Mouse (Mus musculus): ENCODE measurements around the gene Olfr524.

Olfr524 gene

GRCm38 (mm10) chr7:140205864-140206263 lies at the start of gene Olfr524:
Gene Olfr524 (minus strand): TSS chr7:140205964.
- no peak for DNase-seq (ENCODE audit: low spot score in 2 of 2)

GRCm38 (mm10) chr7:140253780-140254299 lies 48.1 kb upstream of the Olfr524 start:
- no peak for DNase-seq (ENCODE audit: low spot score in 2 of 2)

GRCm38 (mm10) chr7:140247216-140247615 lies 41.5 kb upstream of the Olfr524 start, which contains the start of gene 5830411N06Rik:
Gene 5830411N06Rik (plus strand): TSS chr7:140247284.
- DNase-seq (ENCODE audit: low spot score in 2 of 2), result no peak

- DNase-seq (ENCODE audit: low spot score in 2 of 2), result no peak
These were observed 27.9 kb upstream of the Olfr524 start for GRCm38 (mm10) chr7:140233696-140234095.

- DNase-seq (ENCODE audit: low spot score in 2 of 2), result no peak
These were observed 25.3 kb upstream of the Olfr524 start for GRCm38 (mm10) chr7:140231026-140231425.

- no peak for DNase-seq (ENCODE audit: low spot score in 2 of 2)
These were observed 22.7 kb upstream of the Olfr524 start for GRCm38 (mm10) chr7:140228476-140228875.

GRCm38 (mm10) chr7:140224209-140224608 lies 18.4 kb upstream of the Olfr524 start:
- DNase-seq (ENCODE audit: low spot score in 2 of 2), result no peak

GRCm38 (mm10) chr7:140220375-140220774 lies 14.6 kb upstream of the Olfr524 start:
- DNase-seq (ENCODE audit: low spot score in 2 of 2), result no peak

GRCm38 (mm10) chr7:140219268-140219667 lies 13.5 kb upstream of the Olfr524 start:
- no peak for DNase-seq (ENCODE audit: low spot score in 2 of 2)

- no peak for DNase-seq (ENCODE audit: low spot score in 2 of 2)
These were observed 12.2 kb upstream of the Olfr524 start, which contains the start of gene Cd163l1 for GRCm38 (mm10) chr7:140217967-140218366. Gene Cd163l1 (plus strand): TSS chr7:140218267.

- DNase-seq (ENCODE audit: low spot score in 2 of 2), result no peak
These were observed 8.1 kb upstream of the Olfr524 start for GRCm38 (mm10) chr7:140213841-140214240.

GRCm38 (mm10) chr7:140208677-140209076 lies 2.9 kb upstream of the Olfr524 start:
- DNase-seq (ENCODE audit: low spot score in 2 of 2), result peak; percentile 19 to 44

GRCm38 (mm10) chr7:140208153-140208552 lies 2.4 kb upstream of the Olfr524 start:
- DNase-seq (ENCODE audit: low spot score in 2 of 2), result no peak

GRCm38 (mm10) chr7:140206904-140207303 lies 1.1 kb upstream of the Olfr524 start:
- DNase-seq (ENCODE audit: low spot score in 2 of 2), result no peak

- DNase-seq (ENCODE audit: low spot score in 2 of 2), result no peak
These were observed 4.7 kb downstream of the Olfr524 start for GRCm38 (mm10) chr7:140201090-140201489.

GRCm38 (mm10) chr7:140196002-140196401 lies 9.8 kb downstream of the Olfr524 start:
- DNase-seq (ENCODE audit: low spot score in 2 of 2), result no peak

- no peak for DNase-seq (ENCODE audit: low spot score in 2 of 2)
These were observed 11.7 kb downstream of the Olfr524 start for GRCm38 (mm10) chr7:140194031-140194430.

GRCm38 (mm10) chr7:140192851-140193250 lies 12.9 kb downstream of the Olfr524 start:
- DNase-seq (ENCODE audit: low spot score in 2 of 2), result peak in 1 of 2 experiments; percentile 12

- no peak for DNase-seq (ENCODE audit: low spot score in 2 of 2)
These were observed 13.3 kb downstream of the Olfr524 start for GRCm38 (mm10) chr7:140192445-140192844.

GRCm38 (mm10) chr7:140190435-140190834 lies 15.3 kb downstream of the Olfr524 start:
- DNase-seq (ENCODE audit: low spot score in 2 of 2), result no peak

GRCm38 (mm10) chr7:140188391-140189328 lies 17.1 kb downstream of the Olfr524 start:
- peak in 1 of 2 experiments; percentile 36 for DNase-seq (ENCODE audit: low spot score in 2 of 2)

- no peak for DNase-seq (ENCODE audit: low spot score in 2 of 2)
These were observed 17.9 kb downstream of the Olfr524 start for GRCm38 (mm10) chr7:140187721-140188390.
